Mouse (Mus musculus) embryonic fibroblast, embryonic 13.5 days (primary cell): ENCODE results near the gene Cntn4.

ENCODE experiments used
- CTCF ChIP-seq: IDR thresholded peaks from 2 replicates; pipeline ENCODE4 v1.5.1; 2011; ENCODE audit warnings: mild to moderate bottlenecking, control low read depth, low read length, moderate library complexity, borderline replicate concordance; ENCODE audit not compliant: insufficient read depth
- POLR2A ChIP-seq: IDR thresholded peaks from 2 replicates; pipeline ENCODE4 v1.6.1; 2011; ENCODE audit warnings: low read depth, mild to moderate bottlenecking, control low read depth, low read length, moderate library complexity

- TF ChIP-seq CTCF (no peak), POLR2A (no peak)
These were observed 261.0 kb downstream of the Cntn4 start for GRCm38 (mm10) chr6:105938485-105938884.
